Mouse (Mus musculus): ENCODE data around the gene Inhba. TPM values are rescaled to one million over a fixed set of nuclear protein-coding genes. Genes with fewer than 3 reads are reported as not detected.

Gene Inhba
- polyA plus RNA-seq (2012; rRNA removed) = 52.9 and 60.2 TPM in 2 replicates

DNA sequence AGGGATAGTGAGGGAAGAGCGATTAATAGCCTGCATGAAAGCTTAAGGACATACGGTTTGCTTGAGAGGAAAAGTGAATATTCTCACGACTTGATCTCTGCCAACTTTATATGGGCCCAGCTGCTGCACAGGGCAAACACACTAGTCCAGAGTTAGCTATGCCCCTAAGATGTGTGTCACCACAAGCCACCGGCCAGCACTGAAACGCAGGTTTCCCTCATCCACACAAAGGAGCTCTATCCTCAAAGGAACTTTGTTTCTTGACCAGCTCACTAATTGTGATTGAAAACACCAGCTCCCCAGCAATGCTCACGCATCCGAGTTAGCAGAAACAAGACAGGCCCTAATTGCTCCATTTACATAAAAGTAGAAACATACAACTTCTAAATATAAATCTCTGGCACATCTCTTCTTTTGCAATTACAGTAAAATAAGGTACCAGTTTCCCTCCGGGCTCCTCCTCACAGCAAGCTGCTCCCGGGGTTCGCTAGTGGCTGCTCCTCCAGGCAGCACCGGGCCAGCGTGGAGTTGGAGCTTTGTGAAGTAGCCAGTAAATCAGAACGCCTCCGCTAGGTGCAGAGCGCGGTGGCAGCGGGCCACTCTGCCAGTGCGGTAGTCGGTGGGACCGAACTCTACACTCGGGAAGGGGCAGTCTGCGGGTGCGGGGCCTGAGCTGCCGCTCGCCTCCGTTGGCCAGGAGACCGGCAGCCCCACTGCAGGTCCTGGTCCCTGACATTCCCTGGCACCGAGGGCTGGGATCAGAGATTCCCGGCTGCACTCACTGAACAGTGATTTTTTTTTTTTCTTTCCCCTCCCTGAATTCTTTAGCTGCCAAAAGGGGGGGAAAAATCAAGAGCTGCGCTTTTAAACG, at the start of gene Inhba:
Inhba (plus strand) TSS at position 480 of the 871 bp plus-strand sequence.

